Mouse (Mus musculus) liver, embryonic 14.5 days (tissue): ENCODE data around the gene Lrmda.

Experiments used
- CTCF ChIP-seq: IDR thresholded peaks from 2 replicates; pipeline ENCODE4 v1.5.1; 2016; ENCODE audit warnings: antibody characterized with exemption, low read depth, control low read depth
- EP300 ChIP-seq: IDR thresholded peaks from 2 replicates; pipeline ENCODE4 v1.6.1; 2016; ENCODE audit warnings: antibody characterized with exemption, low read depth

- no peak for TF ChIP-seq CTCF
- no peak for TF ChIP-seq EP300
Measured at GRCm38 (mm10) chr14:23015321-23016067, 996.0 kb downstream of the Lrmda start.
